Mouse (Mus musculus) liver, embryonic 11.5 days (tissue): Measurements from ENCODE around the gene Lrriq4. TPM values are rescaled to one million over a fixed set of nuclear protein-coding genes. Genes with fewer than 3 reads are reported as not detected.

Experiments
- polyA plus RNA-seq: library from polyadenylated mRNA; unstranded; fragments of >200 nt; fragmentation: Nextera tagmentation; extraction: Ambion mirVana; gene quantifications from 2 replicates; pipeline ENCODE4 v1.2.1, GENCODE M21; 2014

The Lrriq4 gene
- polyA plus RNA-seq, 1 experiment from 2014 or later: not detected

Other genes starting within 250 kb of the Lrriq4 start
- gene Mecom, start 96.5 kb upstream of the Lrriq4 start, polyA plus RNA-seq: 5.7 and 6.9 TPM in 2 replicates
- gene Actrt3, start 44.6 kb upstream of the Lrriq4 start, polyA plus RNA-seq: not detected in 2 replicates
- gene Mynn, start 42.4 kb upstream of the Lrriq4 start, polyA plus RNA-seq: 23.2 and 24.7 TPM in 2 replicates
- gene Lrrc34, start 3.4 kb downstream of the Lrriq4 start, polyA plus RNA-seq: 0.65 and 0.93 TPM in 2 replicates
- gene Lrrc31, start 55.3 kb downstream of the Lrriq4 start, polyA plus RNA-seq: not detected in 2 replicates
- gene Samd7, start 101.8 kb downstream of the Lrriq4 start, polyA plus RNA-seq: not detected in 2 replicates
- 64.8 and 73.5 TPM in 2 replicates for gene Sec62, start 148.4 kb downstream of the Lrriq4 start, polyA plus RNA-seq
- 1.4 and 2.8 TPM in 2 replicates for gene Gpr160, start 211.4 kb downstream of the Lrriq4 start, polyA plus RNA-seq